Mouse (Mus musculus): ENCODE measurements around the gene Sprr2a2.
"Not testable (repeated sequence)": the region's sequence is repeated elsewhere in the genome, so short reads cannot be mapped to it uniquely, and the experiment has no call there.

Gene Sprr2a2

DNA sequence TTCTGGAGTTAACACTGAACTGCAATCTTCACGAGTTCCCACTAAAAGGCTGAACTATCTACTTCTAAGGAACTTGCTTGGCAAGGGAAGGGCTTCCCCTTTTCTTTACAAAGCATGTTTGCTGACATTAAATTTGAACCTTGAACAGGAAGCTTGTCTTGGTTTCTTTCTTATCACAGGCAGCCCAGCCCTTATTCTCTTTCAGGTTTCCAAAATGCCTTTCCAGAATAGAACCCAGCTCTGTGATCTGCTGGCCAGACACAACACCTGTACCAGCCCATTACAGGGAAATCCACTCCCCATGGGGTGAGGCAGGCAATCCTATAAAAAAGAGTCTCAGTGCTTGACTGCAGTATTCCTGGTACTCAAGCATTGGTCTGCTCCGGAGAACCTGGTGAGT is at the start of gene Sprr2a2, which contains the start of gene Sprr2a1:
Gene Sprr2a2, plus strand, starts transcription at position 352 of the 400 bp plus-strand sequence.
Gene Sprr2a1, plus strand, starts transcription at position 231 of the 400 bp plus-strand sequence.
- DNase-seq: not testable (repeated sequence)

- no peak for DNase-seq
These were observed 45.9 kb upstream of the Sprr2a2 start for GRCm38 (mm10) chr3:92169847-92170246.

- no peak for DNase-seq
These were observed 38.8 kb upstream of the Sprr2a2 start for GRCm38 (mm10) chr3:92176880-92177279.

DNA sequence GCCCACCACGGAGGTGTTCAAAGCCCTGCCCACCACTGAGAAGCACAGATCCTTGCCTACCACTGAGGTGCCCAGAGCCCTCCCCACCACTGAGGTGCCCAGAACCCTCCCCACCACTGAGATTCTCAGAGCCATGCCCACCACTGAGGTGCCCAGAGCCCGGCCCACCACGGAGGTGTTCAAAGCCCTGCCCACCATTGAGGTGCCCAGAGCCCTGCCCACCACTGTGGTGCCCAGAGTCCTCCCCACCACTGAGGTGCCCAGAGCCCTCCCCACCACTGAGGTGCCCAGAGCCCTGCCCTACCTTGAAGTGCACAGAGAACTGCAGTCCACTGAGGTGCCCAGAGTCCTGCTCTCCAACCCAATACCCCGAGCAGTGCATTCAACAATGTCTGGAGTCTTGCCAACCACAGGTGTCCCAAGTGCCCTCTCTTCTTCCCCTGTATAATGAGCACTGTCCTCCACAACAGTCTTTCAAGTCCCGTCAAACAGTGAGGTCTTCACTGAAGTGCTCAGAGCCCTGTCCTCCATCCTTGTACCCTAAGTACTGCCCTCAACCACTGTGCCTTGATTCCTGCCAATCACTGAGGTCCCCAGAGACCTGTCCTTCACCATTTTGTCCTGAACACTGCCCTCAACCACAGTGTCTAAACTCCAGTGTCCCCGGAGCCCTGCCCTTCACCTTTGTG is 20.1 kb upstream of the Sprr2a2 start:
- DNase-seq: no peak

- DNase-seq: not testable (repeated sequence)
These were observed 4.4 kb upstream of the Sprr2a2 start for GRCm38 (mm10) chr3:92211133-92211925.

GRCm38 (mm10) chr3:92212059-92212458 is 3.7 kb upstream of the Sprr2a2 start:
- not testable (repeated sequence) for DNase-seq

DNA sequence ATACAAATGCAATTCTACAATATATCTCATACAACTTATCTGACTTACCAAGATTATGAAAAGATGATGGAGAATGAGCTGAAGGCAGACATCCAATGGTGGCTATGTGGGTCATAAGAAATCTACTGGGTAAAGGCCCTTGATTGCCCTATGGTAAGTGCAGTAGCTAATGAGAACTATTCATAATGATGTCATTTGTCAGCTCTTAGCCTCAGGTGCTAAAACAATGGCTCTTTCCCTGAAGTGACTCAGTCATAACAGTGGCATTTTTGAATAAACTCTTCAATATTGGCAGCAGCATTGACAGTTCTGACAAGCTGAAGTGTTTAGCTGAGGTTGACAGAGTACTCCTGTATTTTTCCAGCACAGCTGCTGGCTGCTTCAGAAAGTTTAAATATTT is 2.1 kb upstream of the Sprr2a2 start:
- DNase-seq: not testable (repeated sequence)

DNA sequence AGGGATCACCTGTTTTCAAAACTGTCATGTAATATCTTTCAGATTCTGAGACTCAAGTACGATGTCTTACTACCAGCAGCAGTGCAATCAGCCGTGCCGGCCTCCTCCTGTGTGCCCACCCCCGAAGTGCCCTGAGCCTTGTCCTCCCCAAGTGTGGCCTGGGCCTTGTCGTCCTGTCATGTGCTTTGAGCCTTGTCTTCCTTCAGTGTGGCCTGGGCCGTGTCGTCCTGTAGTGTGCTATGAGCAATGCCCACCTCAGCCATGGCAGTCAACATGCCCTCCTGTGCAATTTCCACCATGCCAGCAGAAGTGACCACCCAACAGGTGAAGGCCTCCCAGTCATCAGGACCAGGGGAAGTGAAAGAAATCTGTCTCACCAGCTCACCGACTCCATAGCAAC is 3.3 kb downstream of the Sprr2a2 start:
- DNase-seq: not testable (repeated sequence)

DNA sequence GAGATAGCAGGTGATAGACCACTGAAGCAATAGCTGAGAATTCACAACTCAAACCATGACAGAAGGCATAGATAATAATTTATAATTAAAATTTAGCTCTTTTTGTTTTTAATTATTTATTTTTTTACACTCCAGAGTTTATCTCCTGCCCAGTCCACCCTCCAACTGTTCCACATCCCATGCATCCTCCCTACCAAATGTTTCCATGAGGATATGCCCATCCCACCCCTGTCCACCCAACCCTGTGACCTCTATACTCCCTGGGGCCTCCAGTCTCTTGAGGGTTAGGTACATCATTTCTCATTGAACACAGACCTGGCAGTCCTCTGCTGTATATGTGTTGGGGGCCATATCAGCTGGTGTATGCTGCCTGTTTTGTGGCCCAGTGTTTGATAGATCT is 8.0 kb downstream of the Sprr2a2 start:
- not testable (repeated sequence) for DNase-seq

DNA sequence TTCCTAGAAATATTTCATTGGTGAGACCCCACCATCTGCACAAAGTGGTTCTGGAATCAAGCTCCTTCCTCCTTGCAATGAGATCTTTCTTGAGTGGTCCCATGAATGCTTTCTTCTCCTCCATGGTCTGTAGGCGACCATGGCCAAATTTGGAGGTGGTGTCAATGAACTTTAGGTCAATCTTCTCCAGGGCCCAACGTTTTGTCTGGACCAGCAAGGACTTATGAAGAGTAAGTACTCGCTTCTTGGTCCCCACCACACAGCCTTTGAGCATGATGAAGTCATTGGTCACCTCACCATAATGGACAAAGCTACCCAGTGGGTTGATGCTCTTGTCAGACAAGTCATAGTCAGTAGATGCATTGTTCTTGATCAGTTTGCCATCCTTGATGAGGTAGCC is 11.7 kb downstream of the Sprr2a2 start:
- not testable (repeated sequence) for DNase-seq

GRCm38 (mm10) chr3:92236463-92237189 is 20.9 kb downstream of the Sprr2a2 start:
- DNase-seq: not testable (repeated sequence)

DNA sequence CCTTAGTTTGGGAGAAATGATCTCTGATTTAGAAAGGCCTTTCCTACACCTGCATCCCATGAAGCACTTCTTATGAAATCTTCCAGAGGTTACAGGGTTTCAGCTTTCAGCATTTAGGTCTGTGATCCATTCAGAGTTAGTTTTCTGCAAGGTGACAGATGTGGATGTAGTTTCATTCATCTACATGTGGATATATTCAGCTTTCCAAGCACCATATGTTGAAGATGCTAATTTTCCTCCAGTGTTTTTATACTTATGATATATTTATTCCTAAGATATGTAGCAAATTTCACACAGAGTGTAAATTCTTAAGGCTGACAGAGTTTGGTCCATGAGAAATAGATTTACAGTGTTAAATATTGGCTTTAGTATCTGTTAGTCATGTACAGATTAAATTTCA is 23.0 kb downstream of the Sprr2a2 start:
- DNase-seq: not testable (repeated sequence)

GRCm38 (mm10) chr3:92239197-92239596 is 23.5 kb downstream of the Sprr2a2 start:
- not testable (repeated sequence) for DNase-seq

- not testable (repeated sequence) for DNase-seq
These were observed 29.1 kb downstream of the Sprr2a2 start for GRCm38 (mm10) chr3:92244833-92245232.

DNA sequence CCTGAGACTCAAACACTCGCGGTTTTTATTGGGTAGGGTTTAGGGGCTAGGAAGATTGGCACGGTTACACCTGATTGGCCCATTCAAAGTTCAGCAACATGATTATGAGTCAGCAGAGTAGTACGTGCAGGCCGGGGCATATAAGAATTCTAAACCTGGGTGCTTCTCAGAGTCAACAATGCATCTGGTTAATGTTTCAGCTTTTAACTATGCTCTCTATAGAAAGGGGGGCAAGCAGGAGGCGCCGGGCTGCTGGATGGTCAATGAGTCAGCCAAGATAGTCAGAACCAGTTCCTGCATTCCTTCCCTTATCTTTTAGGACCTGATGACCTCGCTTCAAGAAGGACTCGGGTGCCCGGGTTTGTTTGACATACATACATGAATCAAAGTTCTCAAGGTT is 30.5 kb downstream of the Sprr2a2 start:
- DNase-seq: not testable (repeated sequence)

DNA sequence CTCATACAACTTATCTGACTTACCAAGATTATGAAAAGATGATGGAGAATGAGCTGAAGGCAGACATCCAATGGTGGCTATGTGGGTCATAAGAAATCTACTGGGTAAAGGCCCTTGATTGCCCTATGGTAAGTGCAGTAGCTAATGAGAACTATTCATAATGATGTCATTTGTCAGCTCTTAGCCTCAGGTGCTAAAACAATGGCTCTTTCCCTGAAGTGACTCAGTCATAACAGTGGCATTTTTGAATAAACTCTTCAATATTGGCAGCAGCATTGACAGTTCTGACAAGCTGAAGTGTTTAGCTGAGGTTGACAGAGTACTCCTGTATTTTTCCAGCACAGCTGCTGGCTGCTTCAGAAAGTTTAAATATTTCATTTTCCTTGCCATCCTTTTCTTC is 32.8 kb downstream of the Sprr2a2 start:
- DNase-seq: not testable (repeated sequence)

DNA sequence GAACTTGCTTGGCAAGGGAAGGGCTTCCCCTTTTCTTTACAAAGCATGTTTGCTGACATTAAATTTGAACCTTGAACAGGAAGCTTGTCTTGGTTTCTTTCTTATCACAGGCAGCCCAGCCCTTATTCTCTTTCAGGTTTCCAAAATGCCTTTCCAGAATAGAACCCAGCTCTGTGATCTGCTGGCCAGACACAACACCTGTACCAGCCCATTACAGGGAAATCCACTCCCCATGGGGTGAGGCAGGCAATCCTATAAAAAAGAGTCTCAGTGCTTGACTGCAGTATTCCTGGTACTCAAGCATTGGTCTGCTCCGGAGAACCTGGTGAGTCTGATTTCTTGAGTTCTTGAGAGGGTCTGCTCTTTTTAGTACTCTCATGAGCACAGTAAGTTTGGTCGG is 34.7 kb downstream of the Sprr2a2 start:
- DNase-seq: not testable (repeated sequence)

GRCm38 (mm10) chr3:92253860-92254259 is 38.1 kb downstream of the Sprr2a2 start:
- DNase-seq: not testable (repeated sequence)

DNA sequence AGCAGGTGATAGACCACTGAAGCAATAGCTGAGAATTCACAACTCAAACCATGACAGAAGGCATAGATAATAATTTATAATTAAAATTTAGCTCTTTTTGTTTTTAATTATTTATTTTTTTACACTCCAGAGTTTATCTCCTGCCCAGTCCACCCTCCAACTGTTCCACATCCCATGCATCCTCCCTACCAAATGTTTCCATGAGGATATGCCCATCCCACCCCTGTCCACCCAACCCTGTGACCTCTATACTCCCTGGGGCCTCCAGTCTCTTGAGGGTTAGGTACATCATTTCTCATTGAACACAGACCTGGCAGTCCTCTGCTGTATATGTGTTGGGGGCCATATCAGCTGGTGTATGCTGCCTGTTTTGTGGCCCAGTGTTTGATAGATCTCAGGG is 42.8 kb downstream of the Sprr2a2 start:
- DNase-seq: not testable (repeated sequence)

- not testable (repeated sequence) for DNase-seq
These were observed 47.7 kb downstream of the Sprr2a2 start for GRCm38 (mm10) chr3:92263462-92263861.

- DNase-seq: not testable (repeated sequence)
These were observed 55.8 kb downstream of the Sprr2a2 start for GRCm38 (mm10) chr3:92271414-92271985.

GRCm38 (mm10) chr3:92273504-92273903 is 57.8 kb downstream of the Sprr2a2 start:
- DNase-seq: not testable (repeated sequence)

GRCm38 (mm10) chr3:92274018-92274417 is 58.3 kb downstream of the Sprr2a2 start:
- not testable (repeated sequence) for DNase-seq
